Mouse (Mus musculus): ENCODE data around the gene Mtr. TPM values are rescaled to one million over a fixed set of nuclear protein-coding genes. Genes with fewer than 3 reads are reported as not detected.
A peak's percentile ranks its signal among the peaks of the same experiment; 100 is the strongest.

Mtr gene
- polyA plus RNA-seq, 1 experiment = 9.8 TPM

- no peak for TF ChIP-seq POLR2A (IDR thresholded peaks at IDR 0.05; ENCODE audit: control insufficient read depth, low read depth, low read length)
- no peak for TF ChIP-seq CTCF (IDR thresholded peaks at IDR 0.05; ENCODE audit: control insufficient read depth, insufficient read depth, insufficient replicate concordance, low read depth, low read length)
- H3K27ac ChIP-seq (ENCODE audit: control insufficient read depth, insufficient read depth, low read depth, low read length) = no peak overlapping the region
- no peak overlapping the region for H3K4me3 ChIP-seq (ENCODE audit: control insufficient read depth, low read depth, low read length)
- H3K27me3 ChIP-seq (ENCODE audit: control insufficient read depth, insufficient read depth, low read length) = no peaks in the 10 kb centered on the region
- no peaks in the 10 kb centered on the region for H3K4me1 ChIP-seq (ENCODE audit: control insufficient read depth, insufficient read depth, low read length)
- H3K36me3 ChIP-seq (ENCODE audit: control insufficient read depth, insufficient read depth, low read length) = peaks cover 4% of the 10 kb centered on the region
These were observed 47.7 kb downstream of the Mtr start for GRCm38 (mm10) chr13:12210023-12210762.

GRCm38 (mm10) chr13:12200372-12200771 lies 57.5 kb downstream of the Mtr start:
- Histone ChIP-seq H3K27ac (ENCODE audit: control insufficient read depth, insufficient read depth, low read depth, low read length) (peak overlapping the region; percentile 45; the same call in 1 of the 2 replicates), H3K4me1 (ENCODE audit: control insufficient read depth, insufficient read depth, low read length) (no peaks in the 10 kb centered on the region), H3K4me3 (ENCODE audit: control insufficient read depth, low read depth, low read length) (no peak overlapping the region), H3K27me3 (ENCODE audit: control insufficient read depth, insufficient read depth, low read length) (no peaks in the 10 kb centered on the region), H3K36me3 (ENCODE audit: control insufficient read depth, insufficient read depth, low read length) (peaks cover 2% of the 10 kb centered on the region)
- TF ChIP-seq POLR2A (IDR thresholded peaks at IDR 0.05; ENCODE audit: control insufficient read depth, low read depth, low read length) (no peak), CTCF (IDR thresholded peaks at IDR 0.05; ENCODE audit: control insufficient read depth, insufficient read depth, insufficient replicate concordance, low read depth, low read length) (no peak)

- Histone ChIP-seq H3K27ac (ENCODE audit: control insufficient read depth, insufficient read depth, low read depth, low read length) (no peak overlapping the region), H3K4me1 (ENCODE audit: control insufficient read depth, insufficient read depth, low read length) (no peaks in the 10 kb centered on the region), H3K36me3 (ENCODE audit: control insufficient read depth, insufficient read depth, low read length) (peaks cover 2% of the 10 kb centered on the region), H3K4me3 (ENCODE audit: control insufficient read depth, low read depth, low read length) (no peak overlapping the region), H3K27me3 (ENCODE audit: control insufficient read depth, insufficient read depth, low read length) (no peaks in the 10 kb centered on the region)
- TF ChIP-seq POLR2A (IDR thresholded peaks at IDR 0.05; ENCODE audit: control insufficient read depth, low read depth, low read length) (no peak), CTCF (IDR thresholded peaks at IDR 0.05; ENCODE audit: control insufficient read depth, insufficient read depth, insufficient replicate concordance, low read depth, low read length) (no peak)
These were observed 59.4 kb downstream of the Mtr start for GRCm38 (mm10) chr13:12198486-12198885.

GRCm38 (mm10) chr13:12196861-12197260 lies 61.1 kb downstream of the Mtr start:
- H3K4me3 ChIP-seq (ENCODE audit: control insufficient read depth, low read depth, low read length) = no peak overlapping the region
- H3K27ac ChIP-seq (ENCODE audit: control insufficient read depth, insufficient read depth, low read depth, low read length) = no peak overlapping the region
- H3K4me1 ChIP-seq (ENCODE audit: control insufficient read depth, insufficient read depth, low read length) = no peaks in the 10 kb centered on the region
- H3K36me3 ChIP-seq (ENCODE audit: control insufficient read depth, insufficient read depth, low read length) = peaks cover 2% of the 10 kb centered on the region
- TF ChIP-seq POLR2A (IDR thresholded peaks at IDR 0.05; ENCODE audit: control insufficient read depth, low read depth, low read length) (no peak), CTCF (IDR thresholded peaks at IDR 0.05; ENCODE audit: control insufficient read depth, insufficient read depth, insufficient replicate concordance, low read depth, low read length) (no peak)
- no peaks in the 10 kb centered on the region for H3K27me3 ChIP-seq (ENCODE audit: control insufficient read depth, insufficient read depth, low read length)

- TF ChIP-seq POLR2A (IDR thresholded peaks at IDR 0.05; ENCODE audit: control insufficient read depth, low read depth, low read length) (no peak), CTCF (IDR thresholded peaks at IDR 0.05; ENCODE audit: control insufficient read depth, insufficient read depth, insufficient replicate concordance, low read depth, low read length) (no peak)
- Histone ChIP-seq H3K4me3 (ENCODE audit: control insufficient read depth, low read depth, low read length) (no peak overlapping the region), H3K4me1 (ENCODE audit: control insufficient read depth, insufficient read depth, low read length) (no peaks in the 10 kb centered on the region), H3K27me3 (ENCODE audit: control insufficient read depth, insufficient read depth, low read length) (no peaks in the 10 kb centered on the region), H3K27ac (ENCODE audit: control insufficient read depth, insufficient read depth, low read depth, low read length) (0 out of 2 replicates have a peak overlapping the region, but pooled peaks have one; percentile 70), H3K36me3 (ENCODE audit: control insufficient read depth, insufficient read depth, low read length) (peaks cover 2% of the 10 kb centered on the region)
These were observed 61.9 kb downstream of the Mtr start for GRCm38 (mm10) chr13:12196012-12196411.

- Histone ChIP-seq H3K27ac (ENCODE audit: control insufficient read depth, insufficient read depth, low read depth, low read length) (no peak overlapping the region), H3K4me3 (ENCODE audit: control insufficient read depth, low read depth, low read length) (no peak overlapping the region), H3K27me3 (ENCODE audit: control insufficient read depth, insufficient read depth, low read length) (no peaks in the 10 kb centered on the region), H3K4me1 (ENCODE audit: control insufficient read depth, insufficient read depth, low read length) (no peaks in the 10 kb centered on the region), H3K36me3 (ENCODE audit: control insufficient read depth, insufficient read depth, low read length) (peaks cover 2% of the 10 kb centered on the region)
- TF ChIP-seq POLR2A (IDR thresholded peaks at IDR 0.05; ENCODE audit: control insufficient read depth, low read depth, low read length) (no peak), CTCF (IDR thresholded peaks at IDR 0.05; ENCODE audit: control insufficient read depth, insufficient read depth, insufficient replicate concordance, low read depth, low read length) (no peak)
These were observed 62.8 kb downstream of the Mtr start for GRCm38 (mm10) chr13:12194942-12195662.

- peaks cover 4% of the 10 kb centered on the region for H3K36me3 ChIP-seq (ENCODE audit: control insufficient read depth, insufficient read depth, low read length)
- H3K4me3 ChIP-seq (ENCODE audit: control insufficient read depth, low read depth, low read length) = no peak overlapping the region
These were observed 68.7 kb downstream of the Mtr start for GRCm38 (mm10) chr13:12189219-12189618.

More at GRCm38 (mm10) chr13:12189219-12189618, 68.7 kb downstream of the Mtr start:
- no peak for TF ChIP-seq POLR2A (IDR thresholded peaks at IDR 0.05; ENCODE audit: control insufficient read depth, low read depth, low read length)
- Histone ChIP-seq H3K27me3 (ENCODE audit: control insufficient read depth, insufficient read depth, low read length) (no peaks in the 10 kb centered on the region), H3K4me1 (ENCODE audit: control insufficient read depth, insufficient read depth, low read length) (no peaks in the 10 kb centered on the region), H3K27ac (ENCODE audit: control insufficient read depth, insufficient read depth, low read depth, low read length) (no peak overlapping the region)

Measured in testis, adult 2 months (tissue).